Mouse (Mus musculus) layer of hippocampus, adult 11-12 months (tissue): ENCODE measurements around the gene Slc35a3.
"Not testable (repeated sequence)": the region's sequence is repeated elsewhere in the genome, so short reads cannot be mapped to it uniquely, and the experiment has no call there.

Source experiments
- DNase-seq: peaks from one replicate; pipeline ENCODE4 v3.0.0; 2022; ENCODE audit warnings: low spot score

Gene Slc35a3

DNA sequence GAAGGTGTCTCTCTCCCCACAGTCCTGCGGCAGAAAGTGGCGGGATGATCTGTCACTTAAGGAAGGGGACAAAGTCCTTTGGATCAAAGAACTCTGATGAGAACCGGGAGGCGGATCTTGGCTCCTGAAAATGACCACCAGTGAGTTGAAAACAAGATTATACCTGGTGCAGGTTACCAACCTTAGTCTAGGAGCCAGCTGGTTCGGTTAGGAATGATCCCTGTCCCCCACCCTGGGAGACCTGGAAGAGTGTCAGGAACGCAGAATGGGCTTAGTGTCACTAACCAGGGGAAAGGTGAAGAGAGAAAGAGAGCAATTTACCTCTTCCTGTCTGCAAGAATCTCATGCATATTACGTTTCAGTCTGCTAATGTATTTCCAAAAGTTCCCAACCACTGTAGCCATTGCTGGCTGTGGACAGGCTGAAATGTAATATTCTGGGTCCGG is at the start of gene Slc35a3:
Gene Slc35a3 (minus strand): TSS at position 396 of the 446 bp plus-strand sequence.
- DNase-seq, result no peak

DNA sequence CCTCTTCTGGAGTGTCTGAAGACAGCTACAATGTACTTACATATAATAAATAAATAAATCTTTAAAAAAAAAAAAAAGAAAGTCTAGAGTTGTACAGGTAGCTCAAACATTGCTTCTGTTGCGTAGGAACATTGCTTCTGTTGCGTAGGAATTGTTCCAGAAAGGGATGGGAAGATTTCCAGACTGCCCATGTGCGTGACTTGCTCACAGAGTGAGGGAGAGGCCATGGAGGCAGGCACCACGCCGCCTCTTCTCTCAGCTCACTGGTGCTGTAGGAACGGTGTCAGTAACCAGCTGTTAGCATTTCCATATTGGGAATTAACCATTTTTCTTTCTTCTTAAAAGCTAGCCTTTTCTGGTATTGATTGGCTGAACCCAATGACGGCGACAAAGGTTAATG is 40.2 kb upstream of the Slc35a3 start:
- DNase-seq, result peak; percentile 22

DNA sequence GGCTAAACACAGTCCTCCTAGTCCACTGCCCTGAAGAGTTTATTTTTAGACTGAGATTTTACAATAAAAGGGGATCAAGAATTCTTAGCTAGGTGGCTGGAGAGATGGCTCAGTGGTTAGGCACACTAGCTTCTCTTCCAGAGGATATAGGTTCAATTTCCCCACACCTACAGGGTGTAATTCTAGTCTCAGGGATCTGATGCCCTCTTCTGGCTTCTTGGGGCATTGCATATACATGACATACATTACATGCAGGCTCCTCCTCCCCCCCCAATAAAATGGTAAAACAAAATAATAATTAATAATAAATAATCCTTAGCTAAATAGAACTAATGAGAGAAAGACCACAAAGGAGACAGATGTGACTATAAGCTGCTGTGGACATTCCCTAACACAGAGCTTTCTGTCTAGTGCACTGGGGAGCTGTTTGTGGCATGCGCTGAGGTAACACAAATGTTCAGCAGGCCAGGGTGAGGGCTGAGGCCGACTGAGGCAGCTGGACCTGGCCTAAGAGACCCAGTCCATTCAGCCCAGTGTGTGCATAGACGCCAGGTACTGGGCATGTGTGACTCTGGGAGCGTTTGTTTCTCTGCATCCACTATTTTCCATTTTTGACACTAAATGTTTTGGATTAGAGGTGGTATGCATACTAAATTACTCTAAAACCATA is 38.7 kb upstream of the Slc35a3 start:
- DNase-seq, result peak; percentile 54

- peak; percentile 38 for DNase-seq
Measured at GRCm38 (mm10) chr3:116748391-116749170, 36.0 kb upstream of the Slc35a3 start.

DNA sequence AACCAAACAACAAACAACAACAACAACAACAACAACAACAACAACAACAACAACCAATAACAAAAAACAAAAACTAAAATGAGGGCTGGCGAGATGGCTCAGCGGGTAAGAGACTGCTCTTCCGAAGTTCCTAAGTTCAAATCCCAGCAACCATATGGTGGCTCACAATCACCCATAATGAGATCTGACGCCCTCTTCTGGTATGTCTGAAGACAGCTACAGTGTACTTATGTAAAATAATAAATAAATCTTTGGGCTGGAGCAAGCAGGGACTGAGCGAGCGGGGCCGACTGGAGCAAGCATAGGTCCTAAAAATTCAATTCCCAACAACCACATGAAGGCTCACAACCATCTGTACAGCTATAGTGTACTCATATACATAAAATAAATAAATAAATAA is 35.0 kb upstream of the Slc35a3 start:
- not testable (repeated sequence) for DNase-seq

GRCm38 (mm10) chr3:116740963-116741362 is 28.3 kb upstream of the Slc35a3 start:
- no peak for DNase-seq

GRCm38 (mm10) chr3:116740106-116740505 is 27.5 kb upstream of the Slc35a3 start:
- no peak for DNase-seq

- DNase-seq, result no peak
Measured at GRCm38 (mm10) chr3:116737326-116737731, 24.7 kb upstream of the Slc35a3 start.

DNA sequence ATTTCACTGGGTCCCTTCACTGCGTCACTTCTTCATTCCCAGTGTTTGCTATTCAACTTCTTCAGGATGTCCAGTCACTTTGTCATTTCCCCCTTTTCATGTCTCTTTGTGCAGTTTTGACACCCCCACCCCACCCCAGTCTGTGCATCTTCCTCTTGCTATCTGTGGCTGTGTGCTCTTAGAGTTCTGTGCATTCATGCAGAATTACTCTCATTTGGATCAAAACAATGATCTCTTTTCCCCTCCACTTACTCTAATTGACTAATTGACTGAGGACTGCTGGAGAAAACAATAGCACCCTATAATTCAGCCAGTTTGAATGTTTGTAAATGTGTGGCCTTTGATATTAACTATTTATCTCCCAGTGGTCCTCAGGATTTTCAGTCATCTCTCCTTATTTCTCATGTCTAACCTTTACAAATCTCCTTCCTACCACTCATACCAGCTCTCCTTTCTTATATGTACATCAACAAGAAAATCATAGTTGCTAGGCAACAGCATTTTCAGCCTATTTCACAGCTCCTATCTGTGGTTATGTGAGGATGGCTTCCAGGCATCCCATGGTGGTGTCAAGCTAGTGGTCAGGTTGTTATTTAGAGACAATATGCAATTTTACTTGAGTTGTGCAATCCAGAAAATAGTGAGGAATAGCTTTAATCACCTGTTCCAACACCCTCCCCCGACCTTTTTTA is 17.0 kb upstream of the Slc35a3 start:
- DNase-seq, result no peak

GRCm38 (mm10) chr3:116726807-116727206 is 14.2 kb upstream of the Slc35a3 start:
- no peak for DNase-seq

GRCm38 (mm10) chr3:116723496-116724481 is 11.2 kb upstream of the Slc35a3 start:
- DNase-seq, result no peak

DNA sequence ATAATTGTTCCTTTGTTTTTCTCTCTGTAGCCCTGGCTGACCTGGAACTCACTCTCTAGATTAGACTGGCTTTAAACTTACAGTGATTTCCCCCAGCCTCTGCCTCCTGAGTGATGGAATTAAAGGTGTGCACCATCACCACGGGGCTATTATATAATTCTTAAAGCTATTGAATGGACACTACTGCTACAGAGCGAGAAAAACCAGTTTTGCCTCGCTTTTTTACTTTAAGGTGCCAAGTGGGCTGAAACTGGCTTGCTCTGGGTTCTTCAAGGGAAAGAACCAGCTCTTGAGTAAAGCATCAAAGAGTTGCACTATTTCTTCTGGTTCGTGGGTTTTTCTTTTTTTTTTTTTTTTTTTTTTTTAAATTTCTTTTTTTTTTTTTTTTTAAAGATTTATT is 10.3 kb upstream of the Slc35a3 start:
- no peak for DNase-seq

- DNase-seq, result no peak
Measured at GRCm38 (mm10) chr3:116718951-116719350, 6.3 kb upstream of the Slc35a3 start.

DNA sequence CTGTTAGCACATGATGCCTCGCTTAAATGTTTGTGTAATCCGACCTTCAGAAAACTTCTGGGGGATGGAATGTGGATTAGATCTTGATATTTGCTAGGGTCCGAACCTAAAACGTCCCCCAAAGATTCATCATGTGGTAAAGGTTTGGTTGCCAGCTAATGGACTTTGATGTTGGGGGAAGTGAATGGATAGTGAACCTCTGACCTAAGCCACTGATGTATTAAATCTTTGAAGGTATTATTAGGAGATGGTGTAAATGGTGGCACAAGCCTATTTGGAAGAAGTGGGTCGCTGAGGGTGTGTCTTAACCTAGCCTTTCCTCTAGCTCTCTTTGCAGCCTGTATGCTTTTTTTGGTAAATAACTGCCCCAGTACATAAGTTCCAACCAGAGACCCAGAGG is 400 bp upstream of the Slc35a3 start:
- no peak for DNase-seq

- DNase-seq, result peak; percentile 75
Measured at GRCm38 (mm10) chr3:116711624-116712435, 801 bp downstream of the Slc35a3 start.

- DNase-seq, result no peak
Measured at GRCm38 (mm10) chr3:116710941-116711340, 1.7 kb downstream of the Slc35a3 start.

GRCm38 (mm10) chr3:116705637-116706204 is 6.9 kb downstream of the Slc35a3 start:
- no peak for DNase-seq

GRCm38 (mm10) chr3:116703835-116704234 is 8.8 kb downstream of the Slc35a3 start:
- no peak for DNase-seq

DNA sequence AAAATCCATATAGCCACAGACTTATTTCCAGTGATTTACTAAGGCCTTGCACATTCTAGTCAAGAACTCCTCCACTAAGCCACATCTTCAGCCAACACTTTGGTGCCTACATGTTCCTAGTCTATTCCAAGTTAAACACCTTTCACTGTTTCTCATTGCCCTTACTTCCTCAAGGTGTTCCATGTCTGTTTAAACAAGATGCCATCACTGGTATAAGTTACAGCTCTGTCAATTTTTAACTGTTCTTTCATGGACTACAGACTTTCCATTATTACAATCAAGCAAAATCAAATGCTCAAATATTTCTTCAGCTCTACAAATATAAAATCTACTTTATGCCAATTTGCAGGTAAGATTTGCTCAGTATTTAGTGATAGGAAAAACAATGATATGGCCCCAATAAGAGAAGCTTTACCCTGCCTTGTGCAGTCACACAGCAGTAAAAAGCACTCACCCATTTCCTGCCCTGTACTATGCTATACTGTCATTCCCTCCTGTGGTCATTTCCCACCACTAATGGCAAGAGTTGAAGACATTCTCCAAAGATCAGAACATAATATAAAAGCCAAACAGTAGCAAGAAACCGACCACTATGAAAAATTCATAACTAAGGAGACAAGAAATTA is 9.9 kb downstream of the Slc35a3 start:
- no peak for DNase-seq

DNA sequence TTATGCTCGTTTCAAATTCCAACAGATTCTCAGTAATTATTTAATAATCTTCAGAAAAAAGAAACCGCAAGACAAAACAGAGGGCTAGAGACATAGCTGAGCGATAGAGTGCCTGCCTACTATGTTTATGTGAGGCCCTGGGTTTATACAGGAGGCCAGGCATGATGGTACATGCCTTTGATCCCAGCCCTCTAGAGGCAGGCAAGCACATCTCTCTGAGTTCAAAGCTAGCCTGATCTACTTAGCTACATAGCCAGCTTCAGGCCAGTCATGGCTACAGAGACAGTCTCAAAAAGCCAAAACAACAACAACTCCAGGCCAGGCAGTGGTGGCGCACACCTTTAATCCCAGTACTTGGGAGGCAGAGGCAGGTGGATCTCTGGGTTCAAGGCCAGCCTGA is 11.0 kb downstream of the Slc35a3 start:
- DNase-seq, result no peak
